In genomic region chr13:13529115-13529542, GRCm38 (mm10) we compare ENCODE assay signal across 12 mouse cellular contexts.
DNase-seq lines count a peak whose midpoint lies in the region; ATAC-seq and TF ChIP-seq lines count a peak whose summit lies in the region.
"Had no signal": no experiment of that assay in that cellular context is flagged by ENCODE, and none has a peak within 500 bp of the region (broad histone marks: within the 10 kb centered on the region; RNA-seq: fewer than 3 reads in every experiment).

No protein-coding gene starts in this region.

- H3K9me3 ChIP-seq in heart, embryonic 16.5 days (replicated peaks; ENCODE audit: control insufficient read depth, low read length) = no peaks in the 10 kb centered on the region
- H3K9me3 ChIP-seq in heart, embryonic 12.5 days (replicated peaks) = no peaks in the 10 kb centered on the region
- H3K9me3 ChIP-seq in lung, postnatal 0 days (ENCODE audit: low read length) = no peaks in the 10 kb centered on the region
- H3K9me3 ChIP-seq in forebrain, embryonic 10.5 days = no peaks in the 10 kb centered on the region
- H3K9me3 ChIP-seq: G1E; limb, embryonic 12.5 days had no signal

- WGBS in heart, embryonic 16.5 days = 42% methylated on average over 11 of the region's 11 CpGs
- 46% methylated on average over 11 of the region's 11 CpGs for WGBS in heart, embryonic 12.5 days
- WGBS in lung, postnatal 0 days = 43% methylated on average over 11 of the region's 11 CpGs
- WGBS in forebrain, embryonic 10.5 days = 77% methylated on average over 11 of the region's 11 CpGs

- peak; percentile 28; the same call in 1 of the 2 replicates for ATAC-seq in heart, embryonic 16.5 days (replicated peaks; ENCODE audit: extremely low read depth, insufficient read depth, low FRiP score)
- ATAC-seq in heart, embryonic 12.5 days (ENCODE audit: insufficient number of reproducible peaks, low FRiP score) = no peak
- peak; percentile 72 for ATAC-seq in lung, postnatal 0 days
- ATAC-seq: forebrain, embryonic 14.5 days had no signal

- no peak overlapping the region for H3K4me2 ChIP-seq in heart, embryonic 16.5 days (ENCODE audit: low read depth, low read length)
- H3K4me2 ChIP-seq in heart, embryonic 12.5 days = no peak overlapping the region
- no peak overlapping the region for H3K4me2 ChIP-seq in lung, postnatal 0 days (replicated peaks; ENCODE audit: low read depth, low read length)
- H3K4me2 ChIP-seq: limb, embryonic 12.5 days had no signal

- H3K36me3 ChIP-seq in heart, embryonic 16.5 days (ENCODE audit: control insufficient read depth, insufficient read depth) = no peaks in the 10 kb centered on the region
- H3K36me3 ChIP-seq in heart, embryonic 12.5 days = no peaks in the 10 kb centered on the region
- H3K36me3 ChIP-seq in lung, postnatal 0 days (ENCODE audit: insufficient read depth, low read length) = no peaks in the 10 kb centered on the region
- no peaks in the 10 kb centered on the region for H3K36me3 ChIP-seq in forebrain, embryonic 10.5 days (replicated peaks)
- H3K36me3 ChIP-seq: G1E; limb, embryonic 12.5 days had no signal

- no peak overlapping the region for H3K4me3 ChIP-seq in heart, embryonic 16.5 days (ENCODE audit: low read length)
- H3K4me3 ChIP-seq in heart, embryonic 12.5 days = no peak overlapping the region
- H3K4me3 ChIP-seq in lung, postnatal 0 days (ENCODE audit: low read depth, low read length) = no peak overlapping the region
- H3K4me3 ChIP-seq in forebrain, embryonic 10.5 days = no peak overlapping the region
- H3K4me3 ChIP-seq: limb, embryonic 12.5 days had no signal

- H3K27me3 ChIP-seq in heart, embryonic 16.5 days (ENCODE audit: control insufficient read depth, insufficient read depth, low read length) = no peaks in the 10 kb centered on the region
- no peaks in the 10 kb centered on the region for H3K27me3 ChIP-seq in heart, embryonic 12.5 days (replicated peaks)
- H3K27me3 ChIP-seq in lung, postnatal 0 days (replicated peaks; ENCODE audit: insufficient read depth, low read length) = no peaks in the 10 kb centered on the region
- no peaks in the 10 kb centered on the region for H3K27me3 ChIP-seq in forebrain, embryonic 10.5 days (ENCODE audit: poor library complexity, severe bottlenecking)
- H3K27me3 ChIP-seq: limb, embryonic 12.5 days had no signal

- peaks cover 19% of the 10 kb centered on the region for H3K4me1 ChIP-seq in heart, embryonic 16.5 days (ENCODE audit: control insufficient read depth, insufficient read depth, low read length)
- H3K4me1 ChIP-seq in heart, embryonic 12.5 days (replicated peaks) = peaks cover 35% of the 10 kb centered on the region
- peaks cover 4% of the 10 kb centered on the region; the same call in 1 of the 2 replicates for H3K4me1 ChIP-seq in lung, postnatal 0 days (ENCODE audit: insufficient read depth, low read depth, low read length)
- no peaks in the 10 kb centered on the region for H3K4me1 ChIP-seq in forebrain, embryonic 10.5 days

- no peak overlapping the region; the same call in 1 of the 2 replicates for H3K27ac ChIP-seq in heart, embryonic 16.5 days (ENCODE audit: low read length)
- H3K27ac ChIP-seq in heart, embryonic 12.5 days (ENCODE audit: poor library complexity, severe bottlenecking) = no peak overlapping the region
- H3K27ac ChIP-seq in lung, postnatal 0 days (ENCODE audit: low read length) = no peak overlapping the region; the same call in 1 of the 2 replicates
- H3K27ac ChIP-seq in forebrain, embryonic 10.5 days = no peak overlapping the region
- H3K27ac ChIP-seq: limb, embryonic 12.5 days had no signal

- 0 out of 2 replicates have a peak, but pooled peaks have one; percentile 18 for TF ChIP-seq EP300 in lung, postnatal 0 days (IDR thresholded peaks at IDR 0.05)

- TF ChIP-seq CTCF in lung, postnatal 0 days (IDR thresholded peaks at IDR 0.05) = no peak

- no peak overlapping the region for H3K9ac ChIP-seq in heart, embryonic 16.5 days (ENCODE audit: low read length)
- H3K9ac ChIP-seq in heart, embryonic 12.5 days = no peak overlapping the region
- no peak overlapping the region for H3K9ac ChIP-seq in lung, postnatal 0 days (replicated peaks; ENCODE audit: low read depth)
- H3K9ac ChIP-seq: limb, embryonic 12.5 days had no signal

- peak; percentile 82 for DNase-seq in cerebellum, adult 9-10 months
- peak; percentile 70 for DNase-seq in lung, postnatal 0 days (ENCODE audit: low spot score)
- DNase-seq in thymus, postnatal 10 days (ENCODE audit: low spot score in 2 of 2) = peak; percentile 54 to 64
- no peak for DNase-seq in frontal cortex, postnatal 36 days (ENCODE audit: low spot score in 2 of 2)
- no peak for DNase-seq in c-Kit-positive CD71-positive TER-119-positive erythroid progenitor cells, embryonic 14.5 days (ENCODE audit: low spot score)
- no peak for DNase-seq in forebrain, embryonic 10.5 days (ENCODE audit: extremely low spot score, low spot score)
- DNase-seq: right cerebral cortex, postnatal 14 days had no signal

Comparison
In these comparisons a context has a peak if more than half of its experiments do, and no peak if none do; other contexts are left out.
1. DNase-seq: peak in cerebellum, adult 9-10 months (single experiment), lung, postnatal 0 days (single experiment) and thymus, postnatal 10 days (2 of 2); none in frontal cortex, postnatal 36 days (0 of 2), c-Kit-positive CD71-positive TER-119-positive erythroid progenitor cells, embryonic 14.5 days (single experiment) and forebrain, embryonic 10.5 days (single experiment).